Mouse (Mus musculus): ENCODE data around the gene Taok3.

DNA sequence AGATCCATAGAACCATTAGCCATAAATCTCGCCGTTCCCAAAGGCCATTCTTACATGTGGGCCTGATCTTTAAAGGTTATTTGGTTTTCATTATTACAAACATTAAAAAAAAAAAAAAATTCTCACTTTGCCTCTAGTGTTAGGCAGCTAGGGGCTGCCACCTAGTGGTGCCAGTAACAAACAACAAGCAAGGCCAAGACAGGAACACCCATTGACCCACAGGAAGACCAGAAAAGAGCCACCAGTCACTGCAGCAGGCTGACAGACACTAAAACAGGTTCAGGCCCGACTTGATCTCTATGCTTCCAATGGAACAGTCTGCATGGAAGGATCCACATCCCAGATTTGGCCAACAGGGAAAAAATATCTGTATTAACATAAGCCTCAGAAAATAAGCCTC, 23.2 kb upstream of the Taok3 start:
- no peak for TF ChIP-seq POLR2A (IDR thresholded peaks at IDR 0.05; ENCODE audit: insufficient read depth, low read depth, low read length)
- no peak for TF ChIP-seq CTCF (IDR thresholded peaks at IDR 0.05; ENCODE audit: insufficient read depth, low read depth, low read length)

Data from olfactory bulb, adult 2 months (tissue).